Mouse (Mus musculus): Measurements from ENCODE around the gene Tra2a. TPM values are rescaled to one million over a fixed set of nuclear protein-coding genes. Genes with fewer than 3 reads are reported as not detected.
"Not testable (repeated sequence)": the region's sequence is repeated elsewhere in the genome, so short reads cannot be mapped to it uniquely, and the experiment has no call there.

The Tra2a gene
- total RNA-seq (2022) = 10 to 100 TPM; 55.9 to 86.1 (median 66.6) TPM

- DNase-seq = peak; percentile 95
Measured at GRCm38 (mm10) chr6:49263847-49264243, at the start of gene Tra2a. Gene Tra2a, minus strand, starts transcription at chr6:49264033.

- no peak for DNase-seq
Measured at GRCm38 (mm10) chr6:49298286-49298685, 34.5 kb upstream of the Tra2a start.

GRCm38 (mm10) chr6:49282122-49282521 is 18.3 kb upstream of the Tra2a start:
- peak; percentile 15 for DNase-seq

GRCm38 (mm10) chr6:49280942-49281341 is 17.1 kb upstream of the Tra2a start:
- no peak for DNase-seq

- no peak for DNase-seq
Measured at GRCm38 (mm10) chr6:49275296-49275695, 11.5 kb upstream of the Tra2a start.

- DNase-seq = no peak
Measured at GRCm38 (mm10) chr6:49274416-49275091, 10.7 kb upstream of the Tra2a start.

GRCm38 (mm10) chr6:49273934-49274333 is 10.1 kb upstream of the Tra2a start:
- no peak for DNase-seq

- no peak for DNase-seq
Measured at GRCm38 (mm10) chr6:49272863-49273262, 9.0 kb upstream of the Tra2a start.

GRCm38 (mm10) chr6:49271815-49272214 is 8.0 kb upstream of the Tra2a start:
- DNase-seq = no peak

- DNase-seq = no peak
Measured at GRCm38 (mm10) chr6:49269923-49270322, 6.1 kb upstream of the Tra2a start.

GRCm38 (mm10) chr6:49269200-49269599 is 5.4 kb upstream of the Tra2a start:
- peak; percentile 29 for DNase-seq

GRCm38 (mm10) chr6:49267686-49268085 is 3.9 kb upstream of the Tra2a start:
- DNase-seq = no peak

- DNase-seq = not testable (repeated sequence)
Measured at GRCm38 (mm10) chr6:49265207-49265606, 1.4 kb upstream of the Tra2a start.

- not testable (repeated sequence) for DNase-seq
Measured at GRCm38 (mm10) chr6:49264446-49264845, 613 bp upstream of the Tra2a start.

- peak; percentile 28 for DNase-seq
Measured at GRCm38 (mm10) chr6:49263081-49263846, 569 bp downstream of the Tra2a start.

- no peak for DNase-seq
Measured at GRCm38 (mm10) chr6:49262421-49262820, 1.4 kb downstream of the Tra2a start.

- no peak for DNase-seq
Measured at GRCm38 (mm10) chr6:49259711-49260110, 4.1 kb downstream of the Tra2a start.

GRCm38 (mm10) chr6:49257880-49258279 is 6.0 kb downstream of the Tra2a start:
- no peak for DNase-seq

- no peak for DNase-seq
Measured at GRCm38 (mm10) chr6:49252207-49252606, 11.6 kb downstream of the Tra2a start.

GRCm38 (mm10) chr6:49251199-49251598 is 12.6 kb downstream of the Tra2a start:
- no peak for DNase-seq

GRCm38 (mm10) chr6:49247246-49247645 is 16.6 kb downstream of the Tra2a start:
- no peak for DNase-seq

- DNase-seq = no peak
Measured at GRCm38 (mm10) chr6:49242331-49242730, 21.5 kb downstream of the Tra2a start.

GRCm38 (mm10) chr6:49241562-49241961 is 22.3 kb downstream of the Tra2a start:
- DNase-seq = no peak

- peak; percentile 100 for DNase-seq
Measured at GRCm38 (mm10) chr6:49236331-49236730, 27.5 kb downstream of the Tra2a start.
